Mouse (Mus musculus): ENCODE results near the gene Gm37240.
A peak's percentile ranks its signal among the peaks of the same experiment; 100 is the strongest.

Gene Gm37240

DNA sequence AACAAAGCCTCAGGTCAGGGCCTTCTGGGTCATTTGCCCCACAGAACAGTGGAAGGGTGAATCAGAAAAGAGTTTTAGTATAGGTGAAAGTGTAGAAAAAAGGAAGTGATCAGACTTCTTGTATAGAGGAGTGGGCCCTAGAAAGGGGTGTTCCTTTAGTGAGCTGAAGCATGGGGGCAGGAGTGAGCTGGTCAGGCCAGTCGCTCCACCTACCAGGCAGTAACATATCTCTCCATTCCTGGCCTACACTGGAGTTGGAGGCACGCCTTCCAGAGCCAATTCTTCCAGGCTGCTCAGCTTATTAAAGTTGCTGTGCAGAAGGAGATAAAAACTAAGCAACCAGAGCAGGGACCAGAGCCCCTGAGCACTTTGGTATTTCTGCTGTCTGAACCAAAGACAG, 322.7 kb downstream of the Gm37240 start:
- DNase-seq = no peak

- DNase-seq = peak; percentile 52
Observed at GRCm38 (mm10) chr3:85553731-85554277, 333.5 kb downstream of the Gm37240 start.

DNA sequence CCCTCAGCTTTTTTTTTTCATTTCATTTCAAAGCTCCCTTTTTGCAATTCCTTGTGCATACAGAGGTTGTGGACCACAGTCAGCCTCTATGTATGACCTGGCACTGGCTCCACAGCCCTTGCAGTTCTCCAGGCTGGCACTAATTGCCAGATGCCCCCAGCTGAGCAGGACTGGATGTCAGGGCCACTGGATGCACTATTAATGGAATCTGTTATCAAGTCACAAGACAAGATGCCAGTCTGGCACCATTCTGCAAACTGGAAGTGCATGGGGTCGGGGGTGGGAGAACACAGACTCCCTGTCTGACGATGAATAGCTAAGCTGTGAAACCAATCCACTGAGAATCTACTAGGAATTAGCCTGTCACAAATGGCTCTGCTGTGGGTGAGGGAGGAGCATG, 336.0 kb downstream of the Gm37240 start:
- DNase-seq = peak; percentile 98

- no peak for DNase-seq
Observed at GRCm38 (mm10) chr3:85550312-85550711, 337.0 kb downstream of the Gm37240 start.

GRCm38 (mm10) chr3:85543652-85544051, 343.7 kb downstream of the Gm37240 start:
- DNase-seq = peak; percentile 28

GRCm38 (mm10) chr3:85542765-85543164, 344.6 kb downstream of the Gm37240 start:
- DNase-seq = peak; percentile 37

GRCm38 (mm10) chr3:85535621-85536520, 351.4 kb downstream of the Gm37240 start:
- peak; percentile 23 for DNase-seq

GRCm38 (mm10) chr3:85535042-85535441, 352.3 kb downstream of the Gm37240 start:
- DNase-seq = peak; percentile 41

DNA sequence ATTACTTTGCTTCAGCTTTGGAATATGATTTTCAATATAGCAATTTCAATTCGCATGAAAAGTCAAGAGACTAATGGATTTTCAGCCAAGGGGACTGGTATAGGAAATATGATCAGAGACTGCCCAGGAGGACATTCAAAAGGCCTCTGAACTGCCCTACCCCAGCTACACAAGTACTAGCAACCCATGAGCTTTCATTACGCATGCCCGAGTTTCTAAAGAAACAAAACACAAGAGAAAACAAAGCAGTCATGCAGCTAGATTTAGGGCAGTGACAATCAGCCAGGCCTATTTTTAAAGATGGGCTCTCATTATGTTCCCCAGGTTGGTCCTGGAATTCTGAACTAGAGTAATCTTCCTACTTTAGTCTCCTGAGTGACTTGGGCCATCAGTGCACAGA, 354.9 kb downstream of the Gm37240 start:
- peak; percentile 86 for DNase-seq

- DNase-seq = peak; percentile 55
Observed at GRCm38 (mm10) chr3:85530601-85531161, 356.6 kb downstream of the Gm37240 start.

DNA sequence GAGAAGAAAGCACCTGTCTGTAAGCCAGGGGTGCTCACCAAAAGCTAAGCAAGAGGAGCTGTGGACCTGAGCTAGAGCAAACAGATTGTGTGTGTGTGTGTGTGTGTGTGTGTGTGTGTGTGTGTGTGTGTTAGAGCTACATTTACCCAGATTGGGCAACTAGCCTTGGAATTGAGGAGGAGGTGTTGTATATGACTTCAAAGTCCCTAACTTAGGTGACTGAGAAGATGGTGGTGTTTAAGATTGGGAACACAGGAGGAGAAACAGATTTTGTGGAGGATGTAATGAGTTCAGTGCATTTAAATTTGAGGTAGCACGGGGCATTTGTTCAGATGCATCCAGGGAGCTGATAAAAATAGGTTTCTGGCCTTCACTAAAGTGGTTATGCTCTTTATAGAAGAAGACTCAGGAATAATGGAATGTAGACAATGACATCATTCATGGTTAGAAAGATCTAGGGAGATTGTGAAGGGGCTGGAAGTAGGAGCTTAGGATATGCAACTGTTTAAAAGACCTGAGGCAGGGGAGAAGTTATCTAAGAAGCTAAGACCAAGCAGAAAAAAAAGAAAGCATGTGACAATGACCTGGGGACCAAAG, 365.9 kb downstream of the Gm37240 start:
- DNase-seq = no peak

DNA sequence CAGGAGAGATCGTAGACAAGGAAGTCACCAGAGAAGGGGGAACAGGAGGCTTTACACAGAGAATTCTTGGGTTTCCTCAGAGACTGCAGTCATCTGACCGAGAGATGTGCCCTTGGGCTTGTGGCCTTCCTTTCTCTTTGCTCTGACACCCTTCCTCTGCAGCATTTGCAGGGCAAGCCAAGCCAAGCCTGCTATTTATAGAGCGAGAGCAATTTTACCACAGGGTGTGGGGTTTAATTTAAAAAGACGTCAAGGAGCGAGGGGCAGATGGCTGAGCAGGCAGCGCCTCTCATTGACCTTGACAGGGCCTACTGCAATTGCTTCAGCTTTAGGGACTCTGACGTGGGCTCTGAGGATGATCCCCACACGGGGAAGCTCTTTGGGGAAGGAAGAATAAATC, 368.6 kb downstream of the Gm37240 start:
- peak; percentile 96 for DNase-seq

- peak; percentile 98 for DNase-seq
Observed at GRCm38 (mm10) chr3:85518072-85518471, 369.2 kb downstream of the Gm37240 start.

DNA sequence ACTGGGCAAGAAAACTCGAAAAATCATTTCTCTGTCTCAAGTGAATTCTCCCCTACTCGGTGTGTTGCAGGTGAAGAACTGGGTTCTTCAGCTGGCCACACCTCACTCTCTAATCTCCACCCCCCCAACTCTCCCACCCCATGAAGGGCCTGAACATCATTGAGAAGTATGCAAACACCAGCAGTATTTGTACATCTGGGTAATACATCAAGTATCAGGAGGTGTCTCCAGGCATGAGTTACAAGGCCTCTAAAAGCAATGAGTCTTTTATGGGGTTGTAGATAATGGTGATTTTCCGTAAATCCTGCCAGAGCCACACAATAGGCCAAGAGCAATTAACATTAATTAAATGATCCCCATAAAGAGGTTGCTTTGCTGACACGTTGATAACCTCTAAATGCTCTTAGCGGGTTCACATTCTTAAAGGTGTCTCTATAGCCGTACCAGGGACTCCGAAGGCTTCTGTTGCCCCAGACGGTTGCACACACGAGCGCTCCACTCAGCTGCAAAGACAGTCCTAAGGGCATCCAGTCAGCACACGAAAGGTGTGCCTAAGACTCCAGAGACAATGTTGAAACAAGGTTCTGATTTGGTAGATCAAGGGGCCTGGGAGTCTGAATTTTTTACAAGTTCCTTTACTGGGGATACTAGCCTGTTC, 370.4 kb downstream of the Gm37240 start:
- DNase-seq = no peak

GRCm38 (mm10) chr3:85514700-85515099, 372.6 kb downstream of the Gm37240 start:
- peak; percentile 92 for DNase-seq

- no peak for DNase-seq
Observed at GRCm38 (mm10) chr3:85508717-85509279, 378.5 kb downstream of the Gm37240 start.

DNA sequence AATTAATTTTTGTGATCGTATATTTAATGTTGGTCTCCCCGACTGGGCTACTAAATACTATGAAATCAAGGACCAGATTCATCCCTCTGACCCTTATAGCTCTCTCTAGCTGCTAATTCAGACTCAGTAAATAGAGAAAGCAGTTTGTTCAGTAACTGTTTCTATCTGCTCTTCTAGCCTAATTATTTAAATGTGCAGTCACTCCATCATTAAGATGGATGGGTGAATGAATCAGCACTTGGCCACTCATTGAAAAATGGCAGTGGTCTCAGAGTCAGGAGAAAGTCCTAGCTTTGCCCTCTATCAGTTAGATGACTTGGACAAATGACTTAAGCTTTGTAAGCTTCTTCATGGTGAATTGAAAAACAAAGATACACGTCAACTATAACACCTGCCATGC, 387.2 kb downstream of the Gm37240 start:
- no peak for DNase-seq

DNA sequence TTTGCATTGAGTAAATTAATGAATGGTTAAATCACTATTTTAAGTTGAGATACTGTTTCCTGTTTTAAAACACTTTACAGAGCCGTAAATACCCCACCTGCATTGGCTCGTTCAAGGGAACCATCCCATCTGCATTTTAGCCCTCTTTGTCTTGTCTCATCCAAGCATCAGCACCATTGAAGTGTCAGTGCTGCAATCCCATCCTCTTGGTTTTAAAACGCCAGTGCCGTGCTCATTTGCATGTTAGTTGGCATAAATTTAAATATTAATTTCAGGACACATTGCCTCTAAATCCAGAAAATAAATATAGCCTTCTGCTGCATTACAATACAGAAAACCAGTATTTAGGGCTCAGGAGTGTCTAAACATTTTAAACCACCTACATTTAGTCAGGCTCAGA, 391.2 kb downstream of the Gm37240 start:
- DNase-seq = no peak

GRCm38 (mm10) chr3:85493796-85494195, 393.5 kb downstream of the Gm37240 start:
- DNase-seq = peak; percentile 31

DNA sequence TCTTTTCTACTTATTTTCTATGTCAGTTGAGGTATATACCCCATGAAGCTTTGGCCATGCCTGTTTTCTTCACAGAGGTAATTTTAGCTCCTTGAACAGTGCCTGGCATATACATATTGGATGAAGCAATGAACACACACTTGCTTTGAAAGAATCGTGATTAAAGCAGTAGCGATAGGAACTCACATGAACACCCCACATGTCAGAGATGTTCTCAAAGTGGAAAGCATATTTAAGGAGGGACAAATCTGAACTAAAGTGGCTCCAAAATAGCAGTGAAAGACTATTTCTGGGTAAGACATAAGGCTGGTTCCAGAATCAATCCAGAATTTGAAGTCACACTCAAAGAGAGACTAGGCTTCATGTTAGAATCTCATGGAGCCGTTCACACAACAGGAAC, 397.1 kb downstream of the Gm37240 start:
- peak; percentile 53 for DNase-seq

- DNase-seq = peak; percentile 72
Observed at GRCm38 (mm10) chr3:85487379-85487778, 399.9 kb downstream of the Gm37240 start.

DNA sequence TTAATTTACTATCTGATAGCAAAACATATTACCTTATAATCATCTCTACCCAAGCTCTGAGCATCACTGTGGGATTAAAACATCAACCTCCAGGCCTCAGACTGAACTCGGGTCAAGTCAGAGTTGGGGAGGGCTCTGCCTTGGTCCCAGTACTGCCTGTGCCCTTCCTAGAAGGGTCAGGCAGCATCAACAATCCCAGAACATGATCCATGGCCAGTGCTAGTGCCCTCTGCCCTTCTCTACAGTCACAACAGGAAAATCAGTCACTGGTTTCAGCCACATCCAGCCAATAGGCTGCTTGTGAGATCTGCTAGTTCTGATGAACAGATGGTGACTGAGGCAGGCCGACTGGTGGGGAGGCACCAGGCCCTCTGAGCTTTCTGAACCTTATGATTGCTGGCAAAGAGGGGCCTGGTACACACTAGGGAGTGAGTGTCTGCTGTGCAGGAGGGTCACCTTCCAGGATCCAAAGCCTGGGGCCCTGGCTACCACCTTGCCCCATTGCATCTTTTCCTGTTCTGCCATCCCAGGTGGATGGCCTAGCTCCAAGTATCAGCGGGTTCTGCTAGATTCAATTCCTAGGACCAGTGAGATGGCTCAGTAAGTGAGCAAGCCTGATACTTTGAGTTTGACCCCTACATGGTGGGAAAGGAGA, 401.7 kb downstream of the Gm37240 start:
- peak; percentile 58 for DNase-seq

Data from heart, adult 11 months (tissue).